Comparison of ENCODE assay signal across 13 mouse cellular contexts in the genomic region with DNA sequence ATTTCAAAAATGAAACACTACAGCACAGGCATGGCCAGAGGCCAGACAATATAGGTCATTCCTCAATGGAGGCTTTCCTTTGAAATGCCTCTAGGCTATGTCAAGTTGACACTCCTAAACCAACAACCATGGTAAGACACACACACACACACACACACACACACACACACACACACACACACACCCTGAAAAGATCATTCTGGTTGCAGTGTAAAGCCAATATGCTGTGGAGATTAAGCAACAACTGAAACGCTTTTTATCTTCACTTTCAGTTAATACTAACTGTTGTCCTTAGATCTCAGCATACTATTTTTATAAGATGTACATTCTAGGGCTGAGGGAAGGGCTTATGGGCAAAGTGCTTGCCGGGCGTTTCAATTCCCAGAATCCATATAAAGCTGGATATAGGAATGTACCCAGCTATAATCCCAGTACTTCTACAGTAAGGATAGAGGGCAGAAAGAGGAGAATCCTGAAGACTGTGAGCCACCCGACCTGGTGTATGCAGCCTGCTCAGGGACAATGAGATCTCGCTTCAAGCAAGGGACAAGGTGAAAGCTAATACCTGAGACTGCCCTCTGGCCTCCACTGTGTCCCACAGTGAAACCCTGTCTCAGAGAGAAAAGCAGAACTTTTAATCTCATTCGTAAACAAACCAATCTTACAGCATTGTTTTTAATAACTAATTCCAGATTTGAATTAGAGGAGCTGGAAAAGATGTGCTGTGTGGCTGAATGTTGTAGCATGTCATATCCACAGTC. TPM values are rescaled to one million over a fixed set of nuclear protein-coding genes. Genes with fewer than 3 reads are reported as not detected.
DNase-seq lines count a peak whose midpoint lies in the region; ATAC-seq and TF ChIP-seq lines count a peak whose summit lies in the region.
"Had no signal": no experiment of that assay in that cellular context is flagged by ENCODE, and none has a peak within 500 bp of the region (broad histone marks: within the 10 kb centered on the region; RNA-seq: fewer than 3 reads in every experiment).

No protein-coding gene starts in this region.

- peaks cover 18% of the 10 kb centered on the region for H3K4me1 ChIP-seq in heart, adult 2 months (ENCODE audit: control insufficient read depth, insufficient read depth, low read length)
- H3K4me1 ChIP-seq in liver, postnatal 0 days (ENCODE audit: insufficient read depth) = peaks cover 39% of the 10 kb centered on the region

- TF ChIP-seq EP300 in heart, adult 2 months (IDR thresholded peaks at IDR 0.05; ENCODE audit: insufficient read depth, low read depth, low read length) = no peak
- no peak; the same call in 1 of the 2 replicates for TF ChIP-seq EP300 in liver, postnatal 0 days (IDR thresholded peaks at IDR 0.05; ENCODE audit: low read depth)

- DNase-seq in heart, adult 2 months = no peak
- DNase-seq in heart, postnatal 25 days (ENCODE audit: low spot score) = no peak
- DNase-seq in retina, postnatal 1 day = peak; percentile 32
- no peak for DNase-seq in retina, embryonic 14.5 days (ENCODE audit: low spot score)
- peak; percentile 42 for DNase-seq in liver, postnatal 0 days
- no peak for DNase-seq in cerebellum, adult 18-20 months
- no peak for DNase-seq in layer of hippocampus, postnatal 10 days (ENCODE audit: low spot score in 2 of 2)
- no peak for DNase-seq in kidney, postnatal 10 days
- DNase-seq: cerebellum, adult 11-12 months; heart, adult 18-20 months; kidney, adult 9 months had no signal

- no peak for TF ChIP-seq CTCF in heart, adult 2 months (IDR thresholded peaks at IDR 0.05)
- TF ChIP-seq CTCF in liver, postnatal 0 days (IDR thresholded peaks at IDR 0.05; ENCODE audit: low read depth) = no peak

- H3K27ac ChIP-seq in heart, adult 2 months = peak overlapping the region; percentile 15
- peak overlapping the region; percentile 56 for H3K27ac ChIP-seq in liver, postnatal 0 days (ENCODE audit: low read depth)
- H3K27ac ChIP-seq: forebrain, embryonic 13.5 days; hindbrain, embryonic 15.5 days had no signal

- 67% methylated on average over 6 of the region's 6 CpGs for WGBS in heart, adult 2 months
- WGBS in liver, postnatal 0 days (ENCODE audit: insufficient replicate concordance) = 45% methylated on average over 6 of the region's 6 CpGs

- H3K9me3 ChIP-seq in liver, postnatal 0 days (ENCODE audit: low read length) = no peaks in the 10 kb centered on the region
- H3K9me3 ChIP-seq: forebrain, embryonic 13.5 days; hindbrain, embryonic 15.5 days had no signal

- peaks cover 8% of the 10 kb centered on the region for H3K79me2 ChIP-seq in heart, adult 2 months (replicated peaks; ENCODE audit: control insufficient read depth, insufficient read depth, low read length)

- peak; percentile 72 for ATAC-seq in liver, postnatal 0 days
- ATAC-seq: forebrain, embryonic 13.5 days had no signal

- no peak for TF ChIP-seq POLR2A in heart, adult 2 months (IDR thresholded peaks at IDR 0.05; ENCODE audit: insufficient read depth, low read depth, low read length)

- H3K4me3 ChIP-seq in heart, adult 2 months = no peak overlapping the region
- H3K4me3 ChIP-seq in liver, postnatal 0 days (ENCODE audit: low read depth, low read length) = no peak overlapping the region
- H3K4me3 ChIP-seq: forebrain, embryonic 13.5 days; hindbrain, embryonic 15.5 days had no signal

- H3K27me3 ChIP-seq in heart, adult 2 months (ENCODE audit: control insufficient read depth, insufficient read depth, low read length) = no peaks in the 10 kb centered on the region
- H3K27me3 ChIP-seq in liver, postnatal 0 days (ENCODE audit: insufficient read depth, low read length) = no peaks in the 10 kb centered on the region
- H3K27me3 ChIP-seq: forebrain, embryonic 13.5 days; hindbrain, embryonic 15.5 days had no signal

- H3K4me2 ChIP-seq in liver, postnatal 0 days (ENCODE audit: low read depth, low read length) = peak overlapping the region; percentile 55
- H3K4me2 ChIP-seq: forebrain, embryonic 13.5 days; hindbrain, embryonic 15.5 days had no signal

- intact Hi-C loops in heart, adult 2 months (cut with DNase I) = no loop called here
- intact Hi-C loops in heart, postnatal 25 days (cut with DNase I) = no loop called here

- no peak overlapping the region for H3K9ac ChIP-seq in heart, adult 2 months (ENCODE audit: low read depth, low read length)
- H3K9ac ChIP-seq in liver, postnatal 0 days (replicated peaks) = no peak overlapping the region
- H3K9ac ChIP-seq: forebrain, embryonic 13.5 days; hindbrain, embryonic 15.5 days had no signal

- peaks cover 31% of the 10 kb centered on the region for H3K36me3 ChIP-seq in heart, adult 2 months (ENCODE audit: control insufficient read depth, insufficient read depth, low read length)
- no peaks in the 10 kb centered on the region for H3K36me3 ChIP-seq in liver, postnatal 0 days (replicated peaks; ENCODE audit: insufficient read depth, low read length)
- H3K36me3 ChIP-seq: hindbrain, embryonic 15.5 days had no signal

RNA-seq across cellular contexts. Expression of gene Rap1a, which starts 43.6 kb away (rescaled TPM):
- 100 to 1,000 TPM; 101 to 113 TPM for total RNA-seq in heart, adult 2 months (2021)
- polyA plus RNA-seq in heart, adult 2 months (2012; rRNA removed) = 12.8 and 34.5 TPM in 2 replicates
- 100 to 1,000 TPM; 103 to 105 TPM for total RNA-seq in heart, postnatal 25 days (2021)
- polyA plus RNA-seq in liver, postnatal 0 days (2015; fragmentation: Nextera tagmentation; extraction: Ambion mirVana) = 89.0 and 93.3 TPM in 2 replicates
- 10 to 100 TPM; 95.2 to 98.6 TPM for total RNA-seq in layer of hippocampus, postnatal 10 days (2021)

RNA-seq across cellular contexts. Expression of gene Inka2, which starts 53.1 kb away (rescaled TPM):
- total RNA-seq in heart, adult 2 months (2021) = 10 to 100 TPM; 16.1 to 16.2 TPM
- 11.5 and 22.4 TPM in 2 replicates for polyA plus RNA-seq in heart, adult 2 months (2012; rRNA removed)
- total RNA-seq in heart, postnatal 25 days (2021) = 10 to 100 TPM; 18.8 to 25.7 TPM
- polyA plus RNA-seq in liver, postnatal 0 days (2015; fragmentation: Nextera tagmentation; extraction: Ambion mirVana) = 0.13 and 0.17 TPM in 2 replicates
- total RNA-seq in layer of hippocampus, postnatal 10 days (2021) = 10 to 100 TPM; 39.3 to 41.5 TPM

Comparison
In these comparisons a context has a peak if more than half of its experiments do, and no peak if none do; other contexts are left out.
1. DNase-seq: peak in retina, postnatal 1 day (single experiment) and liver, postnatal 0 days (single experiment); none in heart, adult 2 months (0 of 2), heart, postnatal 25 days (single experiment), retina, embryonic 14.5 days (single experiment), cerebellum, adult 18-20 months (0 of 2), layer of hippocampus, postnatal 10 days (0 of 2) and kidney, postnatal 10 days (single experiment).